Mouse (Mus musculus) heart, adult 2 months (tissue): ENCODE data around the gene Plcd4.

Source experiments
- CTCF ChIP-seq: fragments of 200-600 bp; IDR thresholded peaks from 2 replicates; pipeline ENCODE4 v1.8.1; 2022; ENCODE audit warnings: antibody characterized with exemption, mild to moderate bottlenecking, moderate library complexity
- POLR2A ChIP-seq: fragments of 200-500 bp; IDR thresholded peaks from 2 replicates; pipeline ENCODE4 v1.6.1; 2011; ENCODE audit warnings: mild to moderate bottlenecking, low read depth, low read length, control low read depth; ENCODE audit not compliant: insufficient read depth

DNA sequence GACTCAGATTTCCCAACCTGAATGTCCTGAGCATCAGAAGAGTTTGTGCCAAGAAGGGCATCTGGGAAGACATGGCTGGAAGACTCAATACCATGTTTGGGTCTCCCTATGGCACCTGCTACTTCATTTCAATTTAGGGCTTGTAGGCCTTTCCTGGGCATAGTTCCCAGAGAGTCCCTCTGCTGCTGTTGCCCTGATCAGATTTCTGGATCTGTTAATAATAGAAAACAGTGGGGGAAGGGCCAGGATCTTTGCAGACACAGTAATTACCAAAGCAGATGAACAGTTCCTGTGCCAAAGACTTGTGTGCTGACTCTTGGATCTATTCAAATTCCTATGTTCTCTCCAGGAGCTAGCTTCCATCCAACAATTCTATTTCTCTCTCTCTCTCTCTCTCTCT is 4.0 kb upstream of the Plcd4 start:
- TF ChIP-seq CTCF (no peak), POLR2A (no peak)
